9 mouse cellular contexts compared by ENCODE assay signal in genomic region chr11:98386596-98386995, GRCm38 (mm10). TPM values are rescaled to one million over a fixed set of nuclear protein-coding genes. Genes with fewer than 3 reads are reported as not detected.
A peak's percentile ranks its signal among the peaks of the same experiment; 100 is the strongest.
DNase-seq lines count a peak whose midpoint lies in the region; ATAC-seq and TF ChIP-seq lines count a peak whose summit lies in the region.
"Had no signal": no experiment of that assay in that cellular context is flagged by ENCODE, and none has a peak within 500 bp of the region (broad histone marks: within the 10 kb centered on the region; RNA-seq: fewer than 3 reads in every experiment).

No protein-coding gene starts in this region.

- no peaks in the 10 kb centered on the region for H3K9me3 ChIP-seq in kidney, postnatal 0 days (replicated peaks; ENCODE audit: low read length)
- H3K9me3 ChIP-seq in hindbrain, embryonic 11.5 days (ENCODE audit: control insufficient read depth, low read length): no peaks in the 10 kb centered on the region
- H3K9me3 ChIP-seq in midbrain, postnatal 0 days (ENCODE audit: low read length): no peaks in the 10 kb centered on the region
- H3K9me3 ChIP-seq: liver, embryonic 15.5 days had no signal

- 0 out of 2 replicates have a peak overlapping the region, but pooled peaks have one; percentile 21 for H3K4me2 ChIP-seq in kidney, postnatal 0 days (ENCODE audit: low read length)
- no peak overlapping the region for H3K4me2 ChIP-seq in hindbrain, embryonic 11.5 days (replicated peaks; ENCODE audit: low read depth, low read length)
- H3K4me2 ChIP-seq in midbrain, postnatal 0 days (ENCODE audit: low read depth, low read length, poor library complexity, severe bottlenecking): no peak overlapping the region
- H3K4me2 ChIP-seq: liver, embryonic 15.5 days had no signal

- no peak for TF ChIP-seq CTCF in kidney, postnatal 0 days (IDR thresholded peaks at IDR 0.05; ENCODE audit: low read depth)
- TF ChIP-seq CTCF in midbrain, postnatal 0 days (IDR thresholded peaks at IDR 0.05): 0 out of 2 replicates have a peak, but pooled peaks have one; percentile 27

- no peak overlapping the region for H3K4me3 ChIP-seq in kidney, postnatal 0 days (replicated peaks; ENCODE audit: low read depth, low read length)
- no peak overlapping the region for H3K4me3 ChIP-seq in hindbrain, embryonic 11.5 days (ENCODE audit: low read depth, low read length)
- H3K4me3 ChIP-seq in midbrain, postnatal 0 days (ENCODE audit: low read depth, low read length): no peak overlapping the region
- H3K4me3 ChIP-seq: liver, embryonic 15.5 days had no signal

- no peak overlapping the region for H3K27ac ChIP-seq in kidney, postnatal 0 days
- H3K27ac ChIP-seq in hindbrain, embryonic 11.5 days (ENCODE audit: low read depth, low read length): no peak overlapping the region
- no peak overlapping the region for H3K27ac ChIP-seq in midbrain, postnatal 0 days (ENCODE audit: low read depth, low read length)
- H3K27ac ChIP-seq: liver, embryonic 15.5 days had no signal

- H3K27me3 ChIP-seq in kidney, postnatal 0 days (ENCODE audit: insufficient read depth, low read length): peaks cover 14% of the 10 kb centered on the region
- peaks cover 29% of the 10 kb centered on the region for H3K27me3 ChIP-seq in hindbrain, embryonic 11.5 days (ENCODE audit: control insufficient read depth, insufficient read depth, low read length)
- H3K27me3 ChIP-seq in midbrain, postnatal 0 days (ENCODE audit: insufficient read depth, low read length): peaks cover 17% of the 10 kb centered on the region

- 19% methylated on average over 24 of the region's 24 CpGs for WGBS in kidney, postnatal 0 days
- WGBS in hindbrain, embryonic 11.5 days: 13% methylated on average over 24 of the region's 24 CpGs
- 22% methylated on average over 24 of the region's 24 CpGs for WGBS in midbrain, postnatal 0 days

- H3K4me1 ChIP-seq in kidney, postnatal 0 days (replicated peaks; ENCODE audit: insufficient read depth, low read length): 0 out of 2 replicates have a peak, but pooled peaks cover 9% of the 10 kb centered on the region
- H3K4me1 ChIP-seq in hindbrain, embryonic 11.5 days (replicated peaks; ENCODE audit: control insufficient read depth, insufficient read depth, low read length): no peaks in the 10 kb centered on the region
- no peaks in the 10 kb centered on the region for H3K4me1 ChIP-seq in midbrain, postnatal 0 days (ENCODE audit: insufficient read depth, low read length)

- H3K36me3 ChIP-seq in kidney, postnatal 0 days (ENCODE audit: insufficient read depth, low read length): no peaks in the 10 kb centered on the region
- H3K36me3 ChIP-seq in hindbrain, embryonic 11.5 days (ENCODE audit: control insufficient read depth, insufficient read depth, low read length): no peaks in the 10 kb centered on the region
- no peaks in the 10 kb centered on the region for H3K36me3 ChIP-seq in midbrain, postnatal 0 days (ENCODE audit: insufficient read depth, low read length)
- H3K36me3 ChIP-seq: liver, embryonic 15.5 days had no signal

- H3K9ac ChIP-seq in kidney, postnatal 0 days (ENCODE audit: low read depth, low read length): no peak overlapping the region
- no peak overlapping the region for H3K9ac ChIP-seq in hindbrain, embryonic 11.5 days (ENCODE audit: low read depth, low read length)
- H3K9ac ChIP-seq in midbrain, postnatal 0 days (replicated peaks; ENCODE audit: low read length, poor library complexity, severe bottlenecking): 0 out of 2 replicates have a peak overlapping the region, but pooled peaks have one; percentile 19
- H3K9ac ChIP-seq: liver, embryonic 15.5 days had no signal

- peak; percentile 22 for DNase-seq in cerebellum, adult 11-12 months
- no peak for DNase-seq in cerebellum, adult 11 months
- no peak for DNase-seq in kidney, postnatal 0 days (ENCODE audit: low spot score)
- DNase-seq in kidney, postnatal 10 days: no peak
- DNase-seq in hindbrain, embryonic 11.5 days (ENCODE audit: low spot score): peak; percentile 18
- peak; percentile 17 for DNase-seq in midbrain, postnatal 0 days (ENCODE audit: low spot score)
- DNase-seq in urinary bladder, postnatal 10 days (ENCODE audit: low spot score): no peak
- DNase-seq in spleen, adult 18-20 months: no peak

- no peak for ATAC-seq in kidney, postnatal 0 days (replicated peaks; ENCODE audit: low FRiP score, low read depth)
- ATAC-seq in hindbrain, embryonic 11.5 days (ENCODE audit: low FRiP score): no peak
- no peak for ATAC-seq in midbrain, postnatal 0 days (ENCODE audit: low FRiP score)

RNA-seq across cellular contexts. Expression of gene Pnmt, which starts 0.3 kb away (rescaled TPM):
- polyA plus RNA-seq in kidney, postnatal 0 days (2015; fragmentation: Nextera tagmentation; extraction: Ambion mirVana): 3.5 and 3.7 TPM in 2 replicates
- polyA plus RNA-seq in hindbrain, embryonic 11.5 days (2014; fragmentation: Nextera tagmentation; extraction: Ambion mirVana): 0.54 and 0.93 TPM in 2 replicates
- 1.1 and 4.3 TPM in 2 replicates for total RNA-seq in midbrain, postnatal 0 days (2014; rRNA removed)
- 3.4 and 3.9 TPM in 2 replicates for polyA plus RNA-seq in midbrain, postnatal 0 days (2015; fragmentation: Nextera tagmentation; extraction: Ambion mirVana)
- polyA plus RNA-seq: liver, embryonic 15.5 days had no signal

RNA-seq across cellular contexts. Expression of gene Tcap, which starts 3.0 kb away (rescaled TPM):
- polyA plus RNA-seq in kidney, postnatal 0 days (2015; fragmentation: Nextera tagmentation; extraction: Ambion mirVana): 1.8 and 2.1 TPM in 2 replicates
- 0.53 and 0.54 TPM in 2 replicates for polyA plus RNA-seq in hindbrain, embryonic 11.5 days (2014; fragmentation: Nextera tagmentation; extraction: Ambion mirVana)
- total RNA-seq in midbrain, postnatal 0 days (2014; rRNA removed): not detected in 2 replicates
- polyA plus RNA-seq in midbrain, postnatal 0 days (2015; fragmentation: Nextera tagmentation; extraction: Ambion mirVana): not detected in 2 replicates

RNA-seq across cellular contexts. Expression of gene Pgap3, which starts 13.7 kb away (rescaled TPM):
- polyA plus RNA-seq in kidney, postnatal 0 days (2015; fragmentation: Nextera tagmentation; extraction: Ambion mirVana): 16.1 and 17.4 TPM in 2 replicates
- polyA plus RNA-seq in hindbrain, embryonic 11.5 days (2014; fragmentation: Nextera tagmentation; extraction: Ambion mirVana): 4.3 and 4.5 TPM in 2 replicates
- 10.1 and 10.9 TPM in 2 replicates for total RNA-seq in midbrain, postnatal 0 days (2014; rRNA removed)
- 7.0 and 7.7 TPM in 2 replicates for polyA plus RNA-seq in midbrain, postnatal 0 days (2015; fragmentation: Nextera tagmentation; extraction: Ambion mirVana)

RNA-seq across cellular contexts. Expression of gene Erbb2, which starts 25.7 kb away (rescaled TPM):
- polyA plus RNA-seq in kidney, postnatal 0 days (2015; fragmentation: Nextera tagmentation; extraction: Ambion mirVana): 36.1 and 41.1 TPM in 2 replicates
- 15.5 and 17.2 TPM in 2 replicates for polyA plus RNA-seq in hindbrain, embryonic 11.5 days (2014; fragmentation: Nextera tagmentation; extraction: Ambion mirVana)
- 8.1 and 9.4 TPM in 2 replicates for total RNA-seq in midbrain, postnatal 0 days (2014; rRNA removed)
- 3.9 and 4.5 TPM in 2 replicates for polyA plus RNA-seq in midbrain, postnatal 0 days (2015; fragmentation: Nextera tagmentation; extraction: Ambion mirVana)

RNA-seq across cellular contexts. Expression of gene Stard3, which starts 28.4 kb away (rescaled TPM):
- polyA plus RNA-seq in kidney, postnatal 0 days (2015; fragmentation: Nextera tagmentation; extraction: Ambion mirVana): 42.4 and 42.8 TPM in 2 replicates
- 40.1 and 43.2 TPM in 2 replicates for polyA plus RNA-seq in hindbrain, embryonic 11.5 days (2014; fragmentation: Nextera tagmentation; extraction: Ambion mirVana)
- 31.2 and 56.1 TPM in 2 replicates for total RNA-seq in midbrain, postnatal 0 days (2014; rRNA removed)
- polyA plus RNA-seq in midbrain, postnatal 0 days (2015; fragmentation: Nextera tagmentation; extraction: Ambion mirVana): 23.8 and 28.2 TPM in 2 replicates

Comparison
In these comparisons a context has a peak if more than half of its experiments do, and no peak if none do; other contexts are left out.
1. DNase-seq: peak in cerebellum, adult 11-12 months (single experiment), hindbrain, embryonic 11.5 days (single experiment) and midbrain, postnatal 0 days (single experiment); none in cerebellum, adult 11 months (single experiment), kidney, postnatal 0 days (single experiment), kidney, postnatal 10 days (single experiment), urinary bladder, postnatal 10 days (single experiment) and spleen, adult 18-20 months (0 of 2).